Mouse (Mus musculus) embryo, embryonic 11.5 days (tissue): ENCODE results near the gene Akr1a1.

Source experiments
- DNase-seq: peaks from one replicate; pipeline ENCODE4 v3.0.0-alpha.2; 2012; ENCODE audit warnings: low read depth, low spot score

Akr1a1 gene

GRCm38 (mm10) chr4:116659474-116659873 is 8.0 kb upstream of the Akr1a1 start:
- no peak for DNase-seq

DNA sequence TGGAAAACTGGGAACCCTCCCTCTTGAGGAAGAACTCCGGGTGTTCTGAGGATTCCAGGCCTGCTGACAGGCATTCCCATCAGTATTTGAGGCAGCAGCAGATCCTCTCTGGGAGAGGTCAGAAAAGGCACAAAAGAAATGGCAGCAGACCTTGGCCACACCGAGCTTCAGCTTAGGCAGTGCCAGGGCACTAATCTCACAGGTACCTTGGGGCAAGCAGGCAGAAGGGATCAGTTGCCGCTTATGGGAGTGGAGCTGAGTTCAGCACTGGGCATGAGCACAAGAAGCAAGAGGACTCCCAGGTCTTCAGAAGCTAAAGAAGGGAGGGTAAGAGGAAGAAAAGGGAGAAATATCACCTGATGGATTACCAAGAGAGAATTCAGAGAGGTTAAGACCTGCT is 6.5 kb upstream of the Akr1a1 start:
- DNase-seq, result no peak

- DNase-seq, result no peak
Measured at GRCm38 (mm10) chr4:116655658-116656057, 4.2 kb upstream of the Akr1a1 start.

- no peak for DNase-seq
Measured at GRCm38 (mm10) chr4:116655100-116655499, 3.6 kb upstream of the Akr1a1 start.

DNA sequence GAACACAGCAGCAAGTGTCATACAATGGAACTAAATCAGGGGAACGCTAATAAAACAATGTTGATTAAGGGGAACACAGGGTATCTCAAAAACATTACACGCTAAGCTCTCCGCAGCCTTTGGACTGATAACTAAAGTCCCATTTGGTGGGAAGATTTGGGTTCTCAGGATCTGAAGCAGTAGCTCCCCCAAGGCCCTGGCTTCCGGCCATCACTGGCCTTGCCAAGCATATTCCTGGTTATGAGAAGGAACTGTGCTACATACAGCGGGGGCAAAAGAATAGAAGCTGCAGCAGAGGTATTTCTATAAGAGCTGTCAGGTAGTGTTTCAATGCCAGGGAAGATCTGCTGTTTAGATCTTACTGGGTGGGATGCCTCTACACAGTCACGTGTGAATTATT is 1.7 kb upstream of the Akr1a1 start:
- no peak for DNase-seq

DNA sequence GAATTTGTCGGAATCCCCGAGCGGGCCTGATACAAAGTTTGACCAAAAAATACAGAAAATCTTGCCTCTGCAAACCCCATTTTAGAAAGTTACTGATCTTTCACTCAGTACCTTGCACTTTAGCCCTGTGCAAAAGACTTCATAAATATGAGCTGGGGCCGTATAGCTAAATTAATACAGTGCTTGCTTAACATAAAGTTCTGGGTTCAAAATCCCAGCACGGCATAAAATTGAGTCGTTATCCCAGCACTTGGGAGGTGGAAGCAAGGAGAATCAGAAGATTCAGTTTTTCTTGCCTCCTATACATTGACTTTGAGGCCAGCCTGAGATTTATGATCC is 286 bp upstream of the Akr1a1 start:
- no peak for DNase-seq

DNA sequence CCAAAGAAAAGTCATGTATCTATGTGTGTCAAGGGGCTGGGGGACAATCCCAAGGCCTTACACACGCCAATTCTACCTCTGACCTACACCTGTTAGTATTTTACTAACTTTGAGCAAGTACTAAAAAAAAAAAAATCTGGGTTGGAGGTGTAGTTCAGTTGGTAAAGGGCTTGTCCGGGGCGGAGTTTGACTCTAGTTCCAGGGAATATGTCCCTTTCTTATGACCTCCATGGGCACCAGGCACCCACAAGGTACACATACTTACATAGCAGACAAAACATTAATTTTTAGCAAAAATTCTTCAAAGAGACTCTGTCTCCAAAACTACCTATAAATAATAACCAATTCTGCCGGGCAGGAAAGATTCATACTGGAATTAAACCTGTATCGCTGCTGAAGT is 1.1 kb downstream of the Akr1a1 start:
- no peak for DNase-seq

- no peak for DNase-seq
Measured at GRCm38 (mm10) chr4:116649411-116649810, 2.1 kb downstream of the Akr1a1 start.

DNA sequence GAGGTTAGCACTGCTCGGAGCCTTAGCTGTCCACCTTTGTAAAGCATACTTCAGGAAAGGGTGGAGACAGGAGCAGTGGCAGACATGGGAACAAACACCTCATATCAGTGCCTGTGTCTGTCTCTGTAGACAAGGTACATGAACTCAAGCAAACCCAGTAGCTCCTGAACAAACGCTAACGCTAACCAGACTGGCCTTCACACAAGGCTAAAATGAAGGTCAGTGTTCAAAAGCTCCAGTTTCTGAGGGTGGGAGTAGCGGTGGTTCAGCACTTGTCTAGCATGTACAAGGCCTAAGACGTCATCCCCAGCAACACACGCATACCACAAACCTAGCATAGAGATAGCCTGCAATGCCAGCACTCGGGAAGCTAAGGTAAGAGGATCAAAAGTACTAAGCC is 5.9 kb downstream of the Akr1a1 start:
- DNase-seq, result no peak

- no peak for DNase-seq
Measured at GRCm38 (mm10) chr4:116644326-116644725, 7.2 kb downstream of the Akr1a1 start.

DNA sequence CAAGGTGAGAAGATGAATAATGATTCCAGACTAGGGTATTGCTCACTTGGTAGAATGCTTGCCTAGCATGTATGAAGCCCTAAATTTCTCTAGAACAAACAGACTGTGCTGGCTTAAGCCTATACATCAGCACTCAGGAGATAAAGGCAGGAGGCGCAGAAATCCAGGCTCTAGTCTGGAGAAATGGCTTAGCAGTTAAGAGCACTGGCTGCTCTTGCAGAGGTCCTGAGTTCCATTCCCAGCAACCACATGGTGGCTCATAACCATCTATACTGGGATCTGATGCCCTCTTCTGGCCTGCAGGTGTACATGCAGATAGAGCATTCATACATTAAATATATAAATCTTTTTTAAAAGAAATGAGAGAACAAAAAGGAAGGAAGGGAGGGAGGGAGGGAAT is 9.4 kb downstream of the Akr1a1 start:
- no peak for DNase-seq

DNA sequence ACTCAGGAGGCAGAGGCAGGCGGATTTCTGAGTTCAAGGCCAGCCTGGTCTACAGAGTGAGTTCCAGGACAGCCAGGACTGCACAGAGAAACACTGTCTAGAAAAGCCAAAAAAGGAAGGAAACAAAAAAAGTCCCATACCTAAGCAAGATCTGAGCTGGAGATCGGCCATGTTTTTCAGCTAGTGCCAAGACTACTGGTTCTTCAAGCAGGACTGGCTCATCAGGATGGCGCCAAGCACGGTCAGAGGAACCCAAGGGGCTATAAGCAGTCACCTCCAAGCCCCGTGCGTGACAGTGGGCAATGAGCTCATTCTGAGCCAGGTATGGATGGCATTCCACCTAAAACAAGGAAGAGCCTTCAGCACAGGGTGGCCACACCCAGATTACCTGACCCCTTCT is 12.7 kb downstream of the Akr1a1 start:
- no peak for DNase-seq

DNA sequence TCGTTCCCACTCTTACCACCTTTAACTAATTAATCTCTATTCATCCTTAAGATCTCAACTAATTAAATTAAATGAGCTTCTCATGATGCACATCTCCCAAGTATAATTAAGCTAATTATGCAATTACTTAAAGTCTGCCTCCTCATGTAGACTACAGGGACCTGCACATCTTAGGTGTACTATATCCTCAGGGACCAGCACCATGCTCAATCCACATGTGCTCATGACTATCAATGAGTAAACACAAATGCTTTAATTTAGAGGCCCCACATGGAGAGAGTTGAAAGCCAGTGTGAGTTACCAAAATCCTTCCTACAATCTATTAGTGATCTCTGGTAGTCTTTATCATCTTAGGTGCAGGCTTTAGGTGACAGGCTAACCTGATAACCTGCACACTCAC is 16.3 kb downstream of the Akr1a1 start:
- no peak for DNase-seq

- peak; percentile 80 for DNase-seq
Measured at GRCm38 (mm10) chr4:116627722-116628662, 23.5 kb downstream of the Akr1a1 start, which contains the start of gene Nasp. Gene Nasp (minus strand): TSS chr4:116627941.

GRCm38 (mm10) chr4:116627359-116627716 is 24.1 kb downstream of the Akr1a1 start:
- peak; percentile 90 for DNase-seq

DNA sequence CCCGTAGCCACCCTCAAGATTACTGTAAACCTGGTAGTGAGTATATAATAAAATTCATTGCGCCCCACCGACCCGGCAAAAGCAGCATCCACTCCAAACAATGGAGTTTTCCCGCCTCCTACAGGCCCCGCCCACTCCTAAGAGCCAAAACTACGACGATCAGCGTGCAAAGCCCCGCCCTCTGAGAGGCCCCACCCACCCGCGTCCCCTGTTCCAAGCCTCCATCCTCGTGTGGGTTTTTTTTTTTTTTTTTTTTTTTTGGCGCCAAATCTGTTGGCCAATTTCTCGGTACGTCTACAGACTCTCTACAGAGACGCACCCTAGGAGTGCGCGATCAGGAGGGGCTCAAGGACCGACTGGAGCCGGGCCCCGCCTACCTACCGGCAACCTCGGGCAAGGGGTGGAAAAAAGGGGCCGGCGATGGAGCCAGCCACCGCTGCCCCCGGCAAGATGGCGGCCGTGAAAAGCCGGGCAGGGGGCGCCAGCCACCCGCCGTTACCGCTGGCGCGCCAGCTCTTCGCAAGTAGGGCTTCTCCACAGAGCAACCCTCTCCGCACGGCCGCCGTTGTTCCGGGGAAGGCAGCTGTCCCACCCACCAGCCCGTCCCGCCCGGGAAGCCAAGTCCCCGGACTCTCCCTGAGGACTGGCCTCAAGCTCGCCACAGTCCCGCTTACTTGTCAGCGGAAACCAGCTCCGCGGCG is 24.7 kb downstream of the Akr1a1 start:
- DNase-seq, result peak; percentile 92

- no peak for DNase-seq
Measured at GRCm38 (mm10) chr4:116624831-116625230, 26.6 kb downstream of the Akr1a1 start.

GRCm38 (mm10) chr4:116615237-116615636 is 36.2 kb downstream of the Akr1a1 start:
- no peak for DNase-seq

GRCm38 (mm10) chr4:116612621-116613020 is 38.9 kb downstream of the Akr1a1 start:
- no peak for DNase-seq

DNA sequence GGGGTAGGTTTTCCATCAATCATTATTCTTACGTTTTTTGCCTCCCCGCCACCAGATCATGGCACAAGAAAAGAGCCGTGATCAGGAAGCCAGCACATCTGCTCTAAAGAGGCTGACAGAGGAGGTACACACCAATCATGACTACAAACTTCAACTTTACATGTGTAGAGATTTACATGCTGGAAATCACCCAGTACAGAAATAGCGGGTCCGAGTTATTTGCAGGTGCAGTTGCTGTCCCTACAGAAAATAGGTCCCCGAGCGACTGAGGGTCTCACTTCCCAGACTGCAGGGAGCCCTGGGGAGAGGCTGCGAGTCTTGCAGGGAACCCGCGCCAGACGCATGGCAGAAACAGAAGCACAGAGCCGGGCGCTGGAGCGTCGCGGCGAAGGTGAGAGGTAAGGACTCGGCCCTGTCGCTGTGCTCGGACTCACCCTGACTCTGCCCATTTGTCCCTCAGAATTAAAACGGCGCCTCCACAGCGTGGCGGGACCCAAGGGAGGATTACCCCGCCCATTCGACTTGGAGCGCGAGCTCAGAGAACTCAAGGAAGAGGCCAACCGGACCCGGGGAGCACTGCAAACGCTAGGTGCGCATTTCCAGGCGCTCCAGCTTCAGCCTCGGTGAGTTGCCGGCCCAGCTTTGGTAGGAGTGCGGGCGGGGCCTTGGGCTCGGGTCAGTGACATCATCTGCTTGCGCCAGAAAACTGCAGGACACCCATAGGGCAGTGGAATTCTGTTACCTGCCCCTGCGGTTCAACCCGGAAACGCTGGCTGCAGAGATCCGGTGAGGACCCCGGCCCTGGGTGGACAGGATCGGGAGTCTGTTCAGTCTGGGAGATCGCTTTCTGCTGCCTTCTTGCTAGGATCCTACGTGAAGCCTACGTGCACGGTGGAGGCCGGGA is 54.2 kb downstream of the Akr1a1 start:
- DNase-seq, result peak; percentile 85

DNA sequence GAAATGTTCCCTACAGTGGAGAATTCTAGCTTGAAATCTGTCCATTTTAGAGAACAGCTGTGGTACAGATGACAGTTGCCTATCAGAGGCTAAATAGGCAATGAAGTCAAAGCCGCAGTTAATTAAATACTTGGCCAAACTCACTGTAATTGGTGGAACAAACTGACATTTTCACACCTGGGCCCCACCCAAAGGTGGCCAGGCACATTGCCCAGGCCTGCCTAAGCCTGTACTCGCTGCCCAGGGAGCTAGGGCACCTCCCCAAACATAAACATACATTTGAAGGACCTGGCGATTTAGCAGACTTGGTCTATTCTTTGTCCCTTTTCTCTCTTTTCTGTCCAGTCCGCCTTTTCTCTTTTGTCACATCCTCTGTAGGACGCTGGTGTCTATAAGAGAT is 55.1 kb downstream of the Akr1a1 start, which contains the start of gene Ccdc17:
Gene Ccdc17 (plus strand): TSS at position 276 of the 400 bp plus-strand sequence.
- DNase-seq, result no peak

- DNase-seq, result no peak
Measured at GRCm38 (mm10) chr4:116595793-116596192, 55.7 kb downstream of the Akr1a1 start.
